Mouse (Mus musculus) midbrain, embryonic 15.5 days (tissue): ENCODE data around the gene Gm4858. TPM values are rescaled to one million over a fixed set of nuclear protein-coding genes. Genes with fewer than 3 reads are reported as not detected.

Source experiments
- ATAC-seq: fragments of 200-750 bp; cut with Nextera tagmentation; replicated peaks from 2 replicates; pipeline ENCODE4 v1.8.0; 2017; ENCODE audit warnings: moderate TSS enrichment
- H3K27ac ChIP-seq: fragments of 300-500 bp; sonication (generic); 2 replicates; pipeline ENCODE4 v1.5.1; 2015; ENCODE audit warnings: mild to moderate bottlenecking, inconsistent platforms
- H3K27me3 ChIP-seq: fragments of 300-500 bp; sonication (generic); replicated peaks from 2 replicates; pipeline ENCODE4 v1.6.1; 2015; ENCODE audit warnings: inconsistent platforms
- H3K36me3 ChIP-seq: fragments of 300-500 bp; sonication (generic); replicated peaks from 2 replicates; pipeline ENCODE4 v1.6.1; 2015; ENCODE audit warnings: inconsistent platforms
- H3K4me1 ChIP-seq: fragments of 300-500 bp; sonication (generic); 2 replicates; pipeline ENCODE4 v1.6.1; 2015; ENCODE audit warnings: inconsistent platforms
- H3K4me2 ChIP-seq: fragments of 300-500 bp; sonication (generic); 2 replicates; pipeline ENCODE4 v1.6.1; 2015; ENCODE audit warnings: inconsistent platforms, mild to moderate bottlenecking, moderate library complexity
- H3K4me3 ChIP-seq: fragments of 300-500 bp; sonication (generic); 2 replicates; pipeline ENCODE4 v1.5.1; 2015; ENCODE audit warnings: mild to moderate bottlenecking, inconsistent platforms
- H3K9ac ChIP-seq: fragments of 300-500 bp; sonication (generic); 2 replicates; pipeline ENCODE4 v1.6.1; 2015; ENCODE audit warnings: mild to moderate bottlenecking, inconsistent platforms
- H3K9me3 ChIP-seq: fragments of 300-500 bp; sonication (generic); 2 replicates; pipeline ENCODE4 v1.6.1; 2016; ENCODE audit warnings: inconsistent platforms
- WGBS: fragments of 180-500 bp; shearing (Covaris S2); methylation state at CpG from one replicate; pipeline ENCODE4 v1.1.7; 2015; ENCODE audit warnings: mixed read lengths; 5-methylcytosine and 5-hydroxymethylcytosine counted together
- polyA plus RNA-seq: library from polyadenylated mRNA; unstranded; fragments of >200 nt; fragmentation: Nextera tagmentation; extraction: Ambion mirVana; gene quantifications from 2 replicates; pipeline ENCODE4 v1.2.1, GENCODE M21; 2015

Gene Gm4858
- polyA plus RNA-seq, 1 experiment from 2014 or later = not detected

- H3K27ac ChIP-seq = no peak overlapping the region
- no peaks in the 10 kb centered on the region for H3K4me1 ChIP-seq
- H3K4me2 ChIP-seq = no peak overlapping the region
- no peak for ATAC-seq
- H3K27me3 ChIP-seq = no peaks in the 10 kb centered on the region
- no peaks in the 10 kb centered on the region for H3K9me3 ChIP-seq
- WGBS = 54% methylated on average over 4 of the region's 4 CpGs
- no peaks in the 10 kb centered on the region for H3K36me3 ChIP-seq
- no peak overlapping the region for H3K9ac ChIP-seq
- no peak overlapping the region for H3K4me3 ChIP-seq
These were observed 50.5 kb downstream of the Gm4858 start for GRCm38 (mm10) chr3:93119101-93119500.

Other genes starting within 250 kb of the Gm4858 start
- gene Kprp, start 241.6 kb upstream of the Gm4858 start, polyA plus RNA-seq = not detected in 2 replicates
- gene Lce1l, start 217.5 kb upstream of the Gm4858 start, polyA plus RNA-seq = not detected in 2 replicates
- not detected in 2 replicates for gene 2310050C09Rik, start 198.6 kb upstream of the Gm4858 start, polyA plus RNA-seq
- gene Lce3a, start 142.6 kb upstream of the Gm4858 start, polyA plus RNA-seq = not detected in 2 replicates
- gene Lce3b, start 135.8 kb upstream of the Gm4858 start, polyA plus RNA-seq = not detected in 2 replicates
- not detected in 2 replicates for gene Lce3c, start 124.3 kb upstream of the Gm4858 start, polyA plus RNA-seq
- not detected in 2 replicates for gene Lce3d, start 111.4 kb upstream of the Gm4858 start, polyA plus RNA-seq
- gene Lce3e, start 101.8 kb upstream of the Gm4858 start, polyA plus RNA-seq = not detected in 2 replicates
- gene Lce3f, start 76.6 kb upstream of the Gm4858 start, polyA plus RNA-seq = not detected in 2 replicates
- gene Crct1, start 53.1 kb upstream of the Gm4858 start, polyA plus RNA-seq = 1.3 and 1.6 TPM in 2 replicates
- not detected in 2 replicates for gene Lce1m, start 49.8 kb upstream of the Gm4858 start, polyA plus RNA-seq
- not detected in 2 replicates for gene Crnn, start 76.0 kb downstream of the Gm4858 start, polyA plus RNA-seq
- not detected in 2 replicates for gene Flg2, start 128.5 kb downstream of the Gm4858 start, polyA plus RNA-seq
- not detected in 2 replicates for gene Flg, start 204.7 kb downstream of the Gm4858 start, polyA plus RNA-seq